Mouse (Mus musculus): ENCODE measurements at regions not wholly inside any gene's neighbourhood (a gene's known extent, or its start where the extent isn't known, plus 50 kb on each side); places are given as distances from the start of the nearest gene placed in this dataset.
"Not testable (repeated sequence)": the region's sequence is repeated elsewhere in the genome, so short reads cannot be mapped to it uniquely, and the experiment has no call there.

DNA sequence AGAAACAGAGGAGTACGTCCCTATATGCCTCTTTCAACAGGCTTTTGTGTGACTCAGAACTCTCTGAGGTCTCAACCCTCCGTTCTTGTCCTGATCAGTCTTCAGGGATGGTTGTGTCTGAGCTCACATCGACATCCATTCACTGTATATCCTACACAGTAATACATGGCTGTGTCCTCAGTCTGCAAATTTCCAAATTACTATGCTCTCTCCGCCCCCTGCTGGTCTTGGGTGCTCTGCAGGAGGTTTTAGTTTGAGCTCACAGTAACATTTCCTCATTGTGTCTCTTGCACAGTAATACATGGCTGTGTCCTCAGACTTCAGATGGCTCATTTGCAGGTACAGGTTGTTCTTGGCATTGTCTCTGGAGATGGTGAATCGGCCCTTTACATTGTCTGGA lies 53.5 kb downstream of the Adam6a start:
- DNase-seq (ENCODE audit: low spot score in 2 of 2) = peak in 1 of 2 experiments; percentile 21

DNA sequence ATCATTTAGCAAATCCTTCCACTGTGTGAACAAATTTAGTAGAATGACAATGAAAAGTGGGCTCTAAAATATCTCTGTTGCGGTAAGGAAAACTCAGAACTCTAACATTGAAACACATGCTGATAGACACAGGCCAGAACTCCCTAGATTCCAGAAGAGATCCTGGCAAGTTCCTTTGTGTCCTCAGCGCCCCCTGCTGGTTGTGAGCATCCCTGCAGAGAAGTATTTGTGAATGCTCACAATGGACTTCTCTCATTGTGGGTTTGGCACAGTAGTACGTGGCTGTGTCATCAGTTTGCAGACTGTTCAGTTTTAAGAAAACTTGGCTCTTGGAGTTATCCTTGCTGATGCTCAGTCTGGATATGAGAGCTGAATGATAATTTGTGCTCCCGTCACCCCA lies 67.2 kb downstream of the Adam6a start:
- DNase-seq (ENCODE audit: low spot score in 2 of 2) = peak in 1 of 2 experiments; percentile 37

GRCm38 (mm10) chr12:113625221-113625620 lies 81.5 kb downstream of the Adam6a start:
- DNase-seq (ENCODE audit: low spot score in 2 of 2) = not testable (repeated sequence)

- not testable (repeated sequence) for DNase-seq (ENCODE audit: low spot score in 2 of 2)
Observed at GRCm38 (mm10) chr12:113630803-113631202, 87.1 kb downstream of the Adam6a start.
